5 mouse cellular contexts compared by ENCODE assay signal in the genomic region with DNA sequence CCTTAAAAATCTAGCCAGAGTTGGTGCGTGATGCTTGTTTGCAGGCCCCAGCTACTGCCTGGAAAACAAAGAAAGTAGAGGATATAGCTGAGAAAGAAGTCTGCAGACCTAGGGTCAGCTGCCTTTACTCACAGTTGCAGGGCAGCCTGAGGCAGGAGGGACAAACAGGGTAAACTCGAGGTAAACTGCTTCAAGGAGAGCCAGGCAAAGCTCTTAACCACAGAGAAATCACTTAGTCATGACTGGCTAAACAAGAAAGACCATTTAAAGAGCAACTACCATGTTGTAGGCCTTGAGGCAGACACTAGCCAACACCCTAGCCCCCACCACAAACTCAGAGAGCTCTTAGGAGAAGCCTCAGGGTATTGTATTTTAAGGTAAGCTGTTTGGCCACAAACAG. TPM values are rescaled to one million over a fixed set of nuclear protein-coding genes. Genes with fewer than 3 reads are reported as not detected.
DNase-seq lines count a peak whose midpoint lies in the region; ATAC-seq and TF ChIP-seq lines count a peak whose summit lies in the region.
"Not testable (repeated sequence)": the region's sequence is repeated elsewhere in the genome, so short reads cannot be mapped to it uniquely, and the experiment has no call there.

No protein-coding gene starts in this region.

- not testable (repeated sequence) for H3ac ChIP-seq in myocyte (ENCODE audit: control insufficient read depth, insufficient read length)

- H3K4me3 ChIP-seq in gastrocnemius, adult 2 months; myocyte: not testable (repeated sequence)

- H3K79me2 ChIP-seq in myocyte (ENCODE audit: control insufficient read depth, insufficient read depth), result peaks cover 17% of the 10 kb centered on the region

- TF ChIP-seq CTCF in gastrocnemius, adult 2 months (IDR thresholded peaks at IDR 0.05), result not testable (repeated sequence)

- H3K36me3 ChIP-seq in myocyte (ENCODE audit: control insufficient read depth, insufficient read depth), result not testable (repeated sequence)

- peak; percentile 30; the same call in 1 of the 2 replicates for ATAC-seq in common myeloid progenitor, adult 5-6 weeks (replicated peaks; ENCODE audit: low read depth, poor library complexity, severe bottlenecking)

- TF ChIP-seq POLR2A in myocyte (IDR thresholded peaks at IDR 0.05; ENCODE audit: insufficient read length, low read depth), result not testable (repeated sequence)

- H3K4me2 ChIP-seq in myocyte (ENCODE audit: low read depth), result peak overlapping the region; percentile 78

- DNase-seq in 3T3-L1 (ENCODE audit: low read depth, low spot score), result peak; percentile 60
- peak; percentile 40 for DNase-seq in NIH3T3 (ENCODE audit: low read depth)
- peak; percentile 13 for DNase-seq in gastrocnemius, adult 2 months

- intact Hi-C loops in gastrocnemius, adult 2 months (cut with DNase I), result not testable (repeated sequence)

- peak overlapping the region; percentile 79 for H3K27ac ChIP-seq in gastrocnemius, adult 2 months

- not testable (repeated sequence) for H3K27me3 ChIP-seq in myocyte (ENCODE audit: control insufficient read depth, insufficient read depth, insufficient read length)

RNA-seq across cellular contexts. Expression of a gene that starts 7.8 kb away (rescaled TPM):
- 9.0 and 13.7 TPM in 2 replicates for total RNA-seq in common myeloid progenitor, adult 5-6 weeks (2017)
- total RNA-seq in gastrocnemius, adult 2 months (2021), result 10 to 100 TPM; 26.1 to 72.2 TPM
- polyA plus RNA-seq in myocyte (2012; fragmentation: generic; extraction: Trizol), result 14.5 TPM

RNA-seq across cellular contexts. Expression of a gene that starts 17.7 kb away (rescaled TPM):
- total RNA-seq in common myeloid progenitor, adult 5-6 weeks (2017), result 12.4 and 13.8 TPM in 2 replicates
- 1 to 10 TPM; 2.0 to 2.5 TPM for total RNA-seq in gastrocnemius, adult 2 months (2021)
- polyA plus RNA-seq in myocyte (2012; fragmentation: generic; extraction: Trizol), result 7.7 TPM
